Mouse (Mus musculus) bone marrow, adult 2 months (tissue): ENCODE data around the gene Efr3b.

Source experiments
- CTCF ChIP-seq: fragments of 200-500 bp; IDR thresholded peaks from 2 replicates; pipeline ENCODE4 v1.5.1; 2011; ENCODE audit warnings: low read length, control low read depth; ENCODE audit not compliant: control insufficient read depth, insufficient read depth
- POLR2A ChIP-seq: fragments of 200-500 bp; IDR thresholded peaks from 2 replicates; pipeline ENCODE4 v1.6.1; 2011; ENCODE audit warnings: low read depth, mild to moderate bottlenecking, control low read depth, low read length, borderline replicate concordance; ENCODE audit not compliant: control insufficient read depth

DNA sequence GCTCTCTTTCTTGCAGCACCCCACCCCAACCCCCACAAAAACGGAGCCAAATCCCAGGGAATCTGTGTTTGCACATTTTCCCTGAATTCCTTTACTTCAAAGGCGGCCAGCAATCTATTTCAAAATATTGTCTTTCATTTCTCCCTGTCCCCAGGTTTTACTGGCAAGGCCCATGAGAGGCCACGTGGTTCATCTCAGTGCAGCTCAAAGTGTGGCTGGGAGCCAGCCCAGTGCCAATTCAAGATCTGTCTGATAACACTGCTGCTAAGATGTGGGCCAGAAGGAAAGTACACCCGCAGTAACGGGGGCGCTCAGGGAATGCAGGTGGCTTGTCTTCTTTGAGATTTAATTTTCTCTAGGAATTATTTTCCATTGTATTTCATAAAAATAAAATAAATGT, 56.5 kb downstream of the Efr3b start:
- TF ChIP-seq POLR2A (no peak), CTCF (no peak)
